Mouse (Mus musculus) lung, embryonic 16.5 days (tissue): ENCODE data around the gene Ptp4a2. TPM values are rescaled to one million over a fixed set of nuclear protein-coding genes. Genes with fewer than 3 reads are reported as not detected.
"Not testable (repeated sequence)": the region's sequence is repeated elsewhere in the genome, so short reads cannot be mapped to it uniquely, and the experiment has no call there.

Experiments
- ATAC-seq: fragments of 200-750 bp; cut with Nextera tagmentation; 2 replicates; pipeline ENCODE4 v1.8.0; 2017; ENCODE audit warnings: low read depth, mild to moderate bottlenecking, moderate library complexity
- H3K27ac ChIP-seq: fragments of 300-500 bp; sonication (generic); 2 replicates; pipeline ENCODE4 v1.5.1; 2014; ENCODE audit warnings: mild to moderate bottlenecking, control low read depth, low read length
- H3K27me3 ChIP-seq: fragments of 300-500 bp; sonication (generic); 2 replicates; pipeline ENCODE4 v1.6.1; 2014; ENCODE audit warnings: low read depth, low read length, mixed read lengths; ENCODE audit not compliant: control insufficient read depth, insufficient read depth
- H3K36me3 ChIP-seq: fragments of 300-500 bp; sonication (generic); 2 replicates; pipeline ENCODE4 v1.6.1; 2014; ENCODE audit warnings: low read length; ENCODE audit not compliant: control insufficient read depth, insufficient read depth
- H3K4me1 ChIP-seq: fragments of 300-500 bp; sonication (generic); replicated peaks from 2 replicates; pipeline ENCODE4 v1.6.1; 2014; ENCODE audit warnings: low read length, mixed read lengths; ENCODE audit not compliant: control insufficient read depth, insufficient read depth
- H3K4me2 ChIP-seq: fragments of 300-500 bp; sonication (generic); 2 replicates; pipeline ENCODE4 v1.6.1; 2014; ENCODE audit warnings: low read depth, low read length, control low read depth
- H3K4me3 ChIP-seq: fragments of 300-500 bp; sonication (generic); 2 replicates; pipeline ENCODE4 v1.5.1; 2014; ENCODE audit warnings: mild to moderate bottlenecking, low read length, control low read depth
- H3K9ac ChIP-seq: fragments of 300-500 bp; sonication (generic); 2 replicates; pipeline ENCODE4 v1.6.1; 2014; ENCODE audit warnings: low read length, control low read depth
- H3K9me3 ChIP-seq: fragments of 300-500 bp; sonication (generic); 2 replicates; pipeline ENCODE4 v1.6.1; 2016; ENCODE audit warnings: low read length; ENCODE audit not compliant: control insufficient read depth
- WGBS: fragments of 180-500 bp; shearing (Covaris S2); extraction: QIAGEN DNeasy Blood & Tissue Kit; methylation state at CpG from one replicate; pipeline ENCODE4 v1.1.7; 2014; 5-methylcytosine and 5-hydroxymethylcytosine counted together
- polyA plus RNA-seq: library from polyadenylated mRNA; unstranded; fragments of >200 nt; fragmentation: Nextera tagmentation; extraction: Ambion mirVana; gene quantifications from 2 replicates; pipeline ENCODE4 v1.2.1, GENCODE M21; 2015

Gene Ptp4a2
- polyA plus RNA-seq, result 302 and 330 TPM in 2 replicates

GRCm38 (mm10) chr4:129810798-129811604 is at the start of gene Ptp4a2:
Gene Ptp4a2, plus strand, starts transcription at chr4:129811219.
- 7% methylated on average over 35 of the region's 35 CpGs for WGBS
- H3K36me3 ChIP-seq, result no peaks in the 10 kb centered on the region
- peak; percentile 92 for ATAC-seq
- H3K9ac ChIP-seq, result peak within 1 kb of the TSS; percentile 72
- H3K4me1 ChIP-seq, result peaks cover 12% of the 10 kb centered on the region
- peak within 1 kb of the TSS; percentile 87 for H3K4me2 ChIP-seq
- H3K27ac ChIP-seq, result peak within 1 kb of the TSS; percentile 73
- no peaks in the 10 kb centered on the region for H3K9me3 ChIP-seq
- H3K4me3 ChIP-seq, result peak within 1 kb of the TSS; percentile 55
- no peaks in the 10 kb centered on the region for H3K27me3 ChIP-seq

DNA sequence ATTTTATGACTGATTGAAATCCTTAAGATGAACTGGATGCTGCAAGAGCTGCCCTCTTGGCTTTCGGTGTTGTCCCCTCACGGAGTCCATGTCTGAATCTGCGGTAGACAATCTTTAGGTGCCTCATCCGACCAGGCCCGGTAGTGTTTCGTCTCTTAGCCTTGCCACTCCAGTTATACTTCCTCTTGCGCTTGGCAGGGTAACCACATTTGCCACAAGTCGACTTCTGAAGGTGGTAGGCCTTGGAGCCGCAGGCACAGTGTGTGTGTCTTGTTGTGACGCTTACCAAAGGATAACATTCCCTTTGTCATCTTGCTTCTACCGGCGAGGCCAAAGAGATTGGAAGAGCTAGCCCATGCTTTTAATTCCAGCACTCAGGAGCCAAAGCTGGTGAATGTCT is 49.4 kb upstream of the Ptp4a2 start:
- Histone ChIP-seq H3K4me1 (no peaks in the 10 kb centered on the region), H3K4me3 (no peak overlapping the region), H3K36me3 (no peaks in the 10 kb centered on the region), H3K9ac (no peak overlapping the region), H3K27me3 (no peaks in the 10 kb centered on the region), H3K27ac (no peak overlapping the region), H3K9me3 (no peaks in the 10 kb centered on the region), H3K4me2 (no peak overlapping the region)
- no peak for ATAC-seq
- WGBS, result 87% methylated on average over 12 of the region's 12 CpGs

DNA sequence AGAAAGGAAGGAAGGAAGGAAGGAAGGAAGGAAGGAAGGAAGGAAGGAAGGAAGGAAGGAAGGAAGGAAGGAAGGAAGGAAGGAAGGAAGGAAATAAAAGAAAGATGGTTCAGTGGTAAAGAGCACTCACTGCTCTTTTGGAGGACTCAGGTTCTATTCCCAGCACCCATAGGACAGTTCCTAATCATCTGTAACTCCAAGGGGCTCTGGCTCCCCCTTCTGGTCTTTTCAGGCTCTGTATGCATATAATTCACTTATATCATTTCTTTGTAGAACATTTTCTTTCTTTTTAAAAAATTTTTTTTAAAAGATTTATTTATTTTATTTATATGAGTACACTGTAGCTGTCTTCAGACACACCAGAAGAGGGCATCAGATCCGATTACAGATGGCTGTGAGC is 48.5 kb upstream of the Ptp4a2 start:
- ATAC-seq, H3K36me3 ChIP-seq, H3K27me3 ChIP-seq, H3K9me3 ChIP-seq, H3K9ac ChIP-seq, H3K4me2 ChIP-seq, H3K4me3 ChIP-seq, H3K4me1 ChIP-seq, H3K27ac ChIP-seq: not testable (repeated sequence)
- WGBS, result 81% methylated on average over 1 of the region's 1 CpGs

DNA sequence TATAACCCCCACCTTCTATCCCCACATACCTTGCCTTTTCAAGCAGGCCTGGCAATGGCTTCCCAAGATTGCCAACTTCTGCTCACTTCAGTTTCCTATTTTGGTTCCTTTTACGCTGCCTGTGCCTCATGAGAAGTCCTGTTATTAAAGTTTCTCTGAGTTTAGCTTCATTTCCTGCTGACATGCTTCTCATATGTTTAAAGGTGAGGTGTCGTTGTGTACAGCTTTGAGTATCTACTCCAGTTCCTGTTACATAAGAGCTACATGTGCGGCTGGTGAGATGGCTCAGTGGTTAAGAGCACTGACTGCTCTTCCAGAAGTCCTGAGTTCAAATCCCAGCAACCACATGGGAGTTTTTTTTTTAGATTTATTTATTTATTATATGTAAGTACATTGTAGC is 45.7 kb upstream of the Ptp4a2 start:
- no peak overlapping the region for H3K4me3 ChIP-seq
- ATAC-seq, result no peak
- H3K36me3 ChIP-seq, result no peaks in the 10 kb centered on the region
- 79% methylated on average over 3 of the region's 3 CpGs for WGBS
- no peaks in the 10 kb centered on the region for H3K27me3 ChIP-seq
- H3K4me2 ChIP-seq, result no peak overlapping the region
- no peaks in the 10 kb centered on the region for H3K9me3 ChIP-seq
- no peak overlapping the region for H3K27ac ChIP-seq
- no peak overlapping the region for H3K9ac ChIP-seq
- no peaks in the 10 kb centered on the region for H3K4me1 ChIP-seq

DNA sequence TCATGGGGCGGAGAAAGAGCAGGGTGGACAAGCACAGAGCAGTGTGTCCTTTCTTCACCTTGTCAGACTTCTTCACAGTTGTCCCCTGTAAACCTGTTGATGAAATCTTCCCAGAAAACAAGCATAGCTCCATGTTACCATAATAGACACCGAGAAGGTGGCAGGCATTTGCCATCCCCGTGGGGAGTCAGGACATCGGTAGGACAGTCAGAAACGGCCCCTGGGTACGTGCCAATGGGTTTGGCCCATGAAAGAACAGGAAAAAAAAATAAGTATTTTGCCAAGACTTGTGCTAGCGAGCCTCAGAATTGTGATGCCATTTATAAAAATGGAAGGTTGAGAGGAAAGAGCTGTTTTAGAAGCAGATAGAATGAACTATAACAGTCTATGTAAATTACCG is 43.2 kb upstream of the Ptp4a2 start:
- Histone ChIP-seq H3K4me3 (no peak overlapping the region), H3K27ac (no peak overlapping the region), H3K4me2 (no peak overlapping the region), H3K9me3 (no peaks in the 10 kb centered on the region), H3K36me3 (no peaks in the 10 kb centered on the region), H3K9ac (no peak overlapping the region), H3K27me3 (peaks cover 9% of the 10 kb centered on the region; the same call in 1 of the 2 replicates), H3K4me1 (peaks cover 6% of the 10 kb centered on the region)
- WGBS, result 78% methylated on average over 8 of the region's 8 CpGs
- no peak for ATAC-seq

DNA sequence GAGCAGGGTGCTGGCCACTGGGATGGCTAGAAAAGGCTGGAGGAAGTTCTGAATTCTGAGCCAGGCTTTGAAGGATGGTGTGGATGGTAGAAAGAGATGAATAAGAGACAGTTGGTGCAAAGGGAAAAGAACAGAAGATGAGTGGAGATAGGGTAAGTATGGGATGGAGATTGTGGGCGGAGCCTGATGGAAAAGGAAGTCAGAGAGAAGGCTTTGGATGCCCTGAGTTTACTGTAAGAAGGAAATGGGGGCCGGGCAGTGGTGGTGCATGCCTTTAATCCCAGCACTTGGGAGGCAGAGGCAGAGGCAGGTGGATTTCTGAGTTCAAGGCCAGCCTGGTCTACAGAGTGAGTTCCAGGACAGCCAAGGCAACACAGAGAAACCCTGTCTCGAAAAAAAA is 42.3 kb upstream of the Ptp4a2 start:
- WGBS, result 59% methylated on average over 3 of the region's 3 CpGs
- not testable (repeated sequence) for H3K9ac ChIP-seq, H3K4me1 ChIP-seq, ATAC-seq, H3K9me3 ChIP-seq, H3K36me3 ChIP-seq, H3K27ac ChIP-seq, H3K4me3 ChIP-seq, H3K4me2 ChIP-seq, H3K27me3 ChIP-seq

DNA sequence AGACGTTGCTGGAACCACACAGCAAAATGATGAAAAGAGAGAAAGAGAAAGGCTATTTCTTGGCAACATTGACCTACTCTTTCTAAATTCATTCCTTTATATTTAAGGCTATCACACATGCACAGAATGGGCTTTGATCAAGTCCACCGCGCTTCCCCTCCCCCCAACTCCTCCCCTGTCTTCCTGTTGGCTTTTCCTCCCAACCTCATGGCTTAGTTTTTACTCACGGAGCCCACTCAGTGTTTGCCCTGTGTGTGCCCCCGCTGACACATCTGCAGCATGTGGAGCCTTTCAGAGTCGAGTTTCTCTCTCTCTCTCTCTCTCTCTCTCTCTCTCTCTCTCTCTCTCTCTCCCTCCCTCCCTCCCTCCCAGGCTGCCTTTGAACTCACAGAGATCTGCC is 40.4 kb upstream of the Ptp4a2 start:
- H3K27me3 ChIP-seq, result peaks cover 9% of the 10 kb centered on the region; the same call in 1 of the 2 replicates
- no peak overlapping the region for H3K9ac ChIP-seq
- H3K4me2 ChIP-seq, result no peak overlapping the region
- WGBS, result 43% methylated on average over 6 of the region's 6 CpGs
- no peaks in the 10 kb centered on the region for H3K36me3 ChIP-seq
- ATAC-seq, result no peak
- H3K27ac ChIP-seq, result no peak overlapping the region
- peaks cover 6% of the 10 kb centered on the region for H3K4me1 ChIP-seq
- H3K9me3 ChIP-seq, result no peaks in the 10 kb centered on the region
- no peak overlapping the region for H3K4me3 ChIP-seq

DNA sequence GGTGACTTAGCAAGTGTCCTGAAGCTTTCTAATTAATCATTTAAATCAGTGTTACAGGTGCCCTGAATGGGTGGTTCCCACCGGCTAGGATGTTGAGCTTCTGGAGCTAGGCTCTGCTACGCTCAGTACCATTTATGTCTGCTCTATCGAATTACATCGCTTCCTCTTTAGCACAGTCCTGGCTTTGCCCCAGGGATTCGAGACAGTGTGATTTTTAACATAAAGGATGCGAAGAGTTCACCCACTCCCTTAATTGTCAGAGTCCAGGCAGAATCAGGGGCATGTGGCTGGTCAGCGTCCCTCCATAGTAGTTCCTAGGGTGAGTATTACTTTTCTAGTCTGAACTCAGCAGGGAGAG is 39.7 kb upstream of the Ptp4a2 start:
- Histone ChIP-seq H3K9me3 (no peaks in the 10 kb centered on the region), H3K4me1 (peaks cover 6% of the 10 kb centered on the region), H3K4me2 (peak overlapping the region; percentile 36), H3K9ac (peak overlapping the region; percentile 28), H3K36me3 (no peaks in the 10 kb centered on the region), H3K27ac (no peak overlapping the region; the same call in 1 of the 2 replicates), H3K27me3 (peaks cover 9% of the 10 kb centered on the region; the same call in 1 of the 2 replicates), H3K4me3 (peak overlapping the region; percentile 19; the same call in 1 of the 2 replicates)
- no peak; the same call in 1 of the 2 replicates for ATAC-seq
- 20% methylated on average over 7 of the region's 7 CpGs for WGBS

DNA sequence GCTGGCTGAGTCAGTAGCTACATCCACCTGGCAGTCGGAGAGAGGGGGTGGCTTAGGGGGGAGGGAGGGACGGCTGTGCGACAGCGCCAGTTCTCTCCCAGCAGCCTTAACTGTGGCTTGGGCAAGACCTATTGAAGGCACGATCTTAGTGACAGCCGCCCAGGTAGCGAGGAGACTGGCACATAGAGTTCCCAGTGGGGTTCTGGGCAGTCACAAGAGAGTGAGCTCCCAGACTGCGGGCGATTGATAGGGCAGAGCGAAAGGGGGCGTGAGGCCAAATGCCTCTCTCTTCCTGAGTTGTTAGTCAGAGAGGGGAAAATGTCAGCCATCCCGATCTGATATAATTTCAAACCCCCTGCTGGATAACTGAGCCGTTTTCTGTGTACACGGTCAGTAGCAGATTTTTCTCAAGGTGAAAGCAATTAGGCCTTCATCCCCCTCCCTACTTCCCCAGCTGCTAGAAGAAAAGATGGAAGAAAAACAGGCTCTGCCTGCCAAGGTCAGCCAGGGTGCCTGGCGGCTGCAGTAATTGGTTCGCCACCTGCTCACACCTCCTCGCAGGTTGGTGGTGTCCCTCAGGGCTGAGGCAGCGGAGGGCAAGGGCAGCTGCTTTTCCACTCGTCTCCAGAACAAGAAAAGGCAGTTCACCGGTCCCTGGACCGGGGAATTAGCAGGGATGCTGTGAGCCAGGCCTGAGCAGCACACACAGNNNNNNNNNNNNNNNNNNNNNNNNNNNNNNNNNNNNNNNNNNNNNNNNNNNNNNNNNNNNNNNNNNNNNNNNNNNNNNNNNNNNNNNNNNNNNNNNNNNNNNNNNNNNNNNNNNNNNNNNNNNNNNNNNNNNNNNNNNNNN is 39.1 kb upstream of the Ptp4a2 start:
- H3K27ac ChIP-seq, result no peak overlapping the region; the same call in 1 of the 2 replicates
- WGBS, result 7% methylated on average over 21 of the region's 21 CpGs
- H3K4me2 ChIP-seq, result peak overlapping the region; percentile 36
- peak overlapping the region; percentile 28 for H3K9ac ChIP-seq
- no peaks in the 10 kb centered on the region for H3K36me3 ChIP-seq
- no peaks in the 10 kb centered on the region for H3K9me3 ChIP-seq
- ATAC-seq, result peak; percentile 54
- peaks cover 6% of the 10 kb centered on the region for H3K4me1 ChIP-seq
- H3K4me3 ChIP-seq, result peak overlapping the region; percentile 19; the same call in 1 of the 2 replicates
- peaks cover 9% of the 10 kb centered on the region; the same call in 1 of the 2 replicates for H3K27me3 ChIP-seq
